Mouse (Mus musculus): Measurements from ENCODE around the gene Eddm3b.
"Not testable (repeated sequence)": the region's sequence is repeated elsewhere in the genome, so short reads cannot be mapped to it uniquely, and the experiment has no call there.

Gene Eddm3b

DNA sequence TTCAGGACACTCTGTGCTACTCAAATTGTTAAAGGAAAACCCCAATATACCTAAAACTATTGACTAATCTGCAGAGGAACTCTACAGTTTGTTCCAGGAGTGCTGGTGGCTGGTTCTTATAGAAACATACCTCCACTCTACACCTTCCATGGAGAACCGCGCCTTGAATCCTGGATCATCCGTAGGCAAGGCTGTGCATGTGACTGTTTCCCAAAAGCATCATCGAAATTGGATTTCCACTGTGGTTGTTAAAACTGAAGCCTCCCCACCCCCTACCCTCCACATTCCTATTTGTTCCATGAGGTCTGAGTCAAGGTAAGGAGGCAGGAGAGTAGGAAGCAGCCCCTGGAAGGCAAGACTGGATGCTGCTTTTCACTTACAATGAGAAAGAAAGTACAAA, 30.2 kb downstream of the Eddm3b start:
- DNase-seq = no peak

DNA sequence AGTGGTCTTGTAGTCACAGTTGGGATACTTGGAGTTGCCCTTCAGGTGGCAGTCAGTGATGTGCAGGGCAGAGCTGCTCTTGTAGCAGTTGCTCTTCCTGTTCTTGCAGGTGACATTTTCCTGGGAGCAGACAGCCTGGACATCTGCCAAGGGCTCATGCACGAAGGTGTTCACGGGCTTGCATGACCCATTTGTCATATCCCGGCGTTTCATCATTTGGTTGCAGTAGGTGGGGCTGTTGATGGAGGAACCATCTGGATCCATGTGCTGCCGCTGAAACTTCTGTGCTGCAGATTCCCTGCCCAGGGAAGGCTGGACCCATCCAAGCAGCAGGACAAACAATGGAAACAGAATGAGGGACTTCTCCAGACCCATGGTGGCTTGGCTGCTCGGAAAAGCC, 31.3 kb downstream of the Eddm3b start:
- peak; percentile 20 to 55 for DNase-seq

DNA sequence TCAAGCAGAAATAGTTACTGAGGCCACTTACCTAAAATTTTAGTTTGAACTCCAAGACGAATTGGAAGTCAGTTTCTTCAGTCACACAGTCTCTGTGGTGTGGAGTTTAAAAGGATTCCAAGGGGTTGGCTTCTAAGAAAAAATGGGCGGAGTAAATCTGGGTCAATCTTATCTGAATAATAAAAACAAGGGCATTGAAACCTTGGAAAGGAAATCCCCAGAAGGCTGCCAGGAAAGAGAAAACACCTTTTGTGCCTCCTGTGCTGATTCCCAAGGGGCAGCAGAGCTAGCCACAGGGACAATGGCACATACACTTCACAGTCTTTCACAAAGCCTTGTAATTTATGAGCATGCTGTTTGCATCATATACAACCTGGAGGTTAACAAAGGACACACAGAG, 32.5 kb downstream of the Eddm3b start, which contains the start of gene Rnase1:
Rnase1 (minus strand) TSS at position 101 of the 400 bp plus-strand sequence.
- DNase-seq = no peak

DNA sequence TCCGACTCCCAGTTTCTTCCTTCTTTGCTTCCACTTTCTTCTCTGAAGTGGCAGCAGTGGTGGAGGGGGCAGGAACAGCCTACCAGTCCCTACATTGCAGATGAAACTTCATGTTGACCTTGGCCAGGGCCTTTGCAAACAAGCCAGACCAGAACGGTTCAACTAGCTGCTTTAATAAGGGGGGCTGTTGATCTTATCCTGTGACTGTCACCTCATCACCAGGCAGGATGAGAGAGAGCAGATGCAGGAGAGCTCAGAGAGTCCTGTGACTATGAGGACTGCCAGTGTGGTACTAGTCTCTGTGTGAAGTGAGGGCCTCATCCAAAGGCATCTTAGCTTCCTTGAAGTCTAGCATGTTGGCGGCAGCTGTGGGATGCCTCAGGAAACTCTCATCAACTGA, 33.8 kb downstream of the Eddm3b start:
- DNase-seq = no peak

DNA sequence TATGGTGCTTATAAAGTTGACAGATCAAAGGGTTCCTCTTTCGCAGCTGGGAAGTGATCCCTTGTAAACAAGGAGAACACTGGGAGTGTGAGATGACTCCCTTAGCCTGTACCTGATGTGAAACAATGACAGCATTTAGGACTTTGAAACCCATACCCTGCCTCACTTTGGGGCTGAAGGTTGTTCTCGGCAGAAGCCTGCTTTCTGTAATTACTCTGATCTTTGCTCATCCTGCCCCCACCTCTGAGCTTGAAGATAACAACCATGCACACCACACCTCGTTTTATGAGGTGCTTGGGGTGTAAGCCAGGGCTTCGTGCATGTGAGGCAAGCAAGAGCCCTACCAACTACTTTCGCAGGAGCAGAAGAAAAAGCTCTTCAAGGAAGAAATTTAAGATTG, 34.9 kb downstream of the Eddm3b start:
- no peak for DNase-seq

DNA sequence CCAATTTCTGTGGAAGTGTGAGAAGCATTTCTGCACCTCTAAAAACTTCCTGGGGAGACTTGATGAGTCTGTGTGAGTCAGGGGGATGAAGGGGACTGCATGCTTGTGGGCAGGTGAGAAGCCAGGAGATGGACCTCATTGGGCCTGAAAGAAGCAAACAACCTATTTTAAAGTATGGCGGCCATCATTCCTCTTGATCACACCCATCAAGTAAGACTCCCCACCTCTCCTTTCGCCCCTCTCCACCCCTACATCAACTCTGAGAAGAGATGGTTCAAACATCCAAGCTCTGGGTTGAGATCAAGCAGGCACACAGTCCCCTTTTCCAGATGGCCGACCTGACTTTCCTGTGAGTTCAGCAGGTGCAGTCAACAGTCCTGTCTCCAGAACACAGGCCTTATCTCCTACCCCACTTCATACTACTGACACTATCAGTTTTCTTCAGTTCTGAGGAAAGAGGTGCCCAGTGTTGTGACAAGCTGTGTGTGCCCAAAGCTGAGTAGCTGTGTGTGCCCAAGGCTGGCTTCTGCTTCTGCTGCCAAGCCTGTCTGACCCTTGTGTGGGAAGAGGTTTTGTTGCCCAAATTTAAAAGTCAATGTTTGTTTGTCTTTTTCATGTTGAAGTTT, 36.1 kb downstream of the Eddm3b start:
- no peak for DNase-seq

DNA sequence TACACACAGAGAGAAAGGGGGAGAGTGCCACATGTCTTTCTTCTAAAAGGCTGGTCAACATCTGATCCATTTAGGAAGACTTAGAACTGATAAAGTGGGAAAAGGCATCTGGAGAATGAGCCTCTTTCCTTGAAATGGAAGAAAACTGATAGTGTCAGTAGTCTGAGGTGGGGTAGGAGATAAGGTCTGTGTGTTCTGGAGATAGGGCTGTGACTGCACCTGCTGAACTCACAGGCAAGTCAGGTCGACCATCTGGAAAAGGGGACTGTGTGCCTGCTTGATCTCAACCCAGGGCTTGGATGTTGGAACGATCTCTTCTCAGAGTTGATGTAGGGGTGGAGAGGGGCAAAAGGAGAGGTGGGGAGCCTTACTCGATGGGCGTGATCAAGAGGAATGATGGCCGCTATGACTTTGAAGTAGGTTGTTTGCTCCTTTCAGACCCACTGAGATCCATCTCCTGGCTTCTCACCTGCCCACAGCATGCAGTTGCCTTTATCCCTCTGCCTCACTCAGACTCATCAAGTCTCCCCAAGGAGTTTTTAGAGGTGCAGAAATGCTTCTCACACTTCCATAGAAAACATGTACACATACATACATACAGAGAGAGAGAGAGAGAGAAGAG, 38.1 kb downstream of the Eddm3b start:
- DNase-seq = no peak

DNA sequence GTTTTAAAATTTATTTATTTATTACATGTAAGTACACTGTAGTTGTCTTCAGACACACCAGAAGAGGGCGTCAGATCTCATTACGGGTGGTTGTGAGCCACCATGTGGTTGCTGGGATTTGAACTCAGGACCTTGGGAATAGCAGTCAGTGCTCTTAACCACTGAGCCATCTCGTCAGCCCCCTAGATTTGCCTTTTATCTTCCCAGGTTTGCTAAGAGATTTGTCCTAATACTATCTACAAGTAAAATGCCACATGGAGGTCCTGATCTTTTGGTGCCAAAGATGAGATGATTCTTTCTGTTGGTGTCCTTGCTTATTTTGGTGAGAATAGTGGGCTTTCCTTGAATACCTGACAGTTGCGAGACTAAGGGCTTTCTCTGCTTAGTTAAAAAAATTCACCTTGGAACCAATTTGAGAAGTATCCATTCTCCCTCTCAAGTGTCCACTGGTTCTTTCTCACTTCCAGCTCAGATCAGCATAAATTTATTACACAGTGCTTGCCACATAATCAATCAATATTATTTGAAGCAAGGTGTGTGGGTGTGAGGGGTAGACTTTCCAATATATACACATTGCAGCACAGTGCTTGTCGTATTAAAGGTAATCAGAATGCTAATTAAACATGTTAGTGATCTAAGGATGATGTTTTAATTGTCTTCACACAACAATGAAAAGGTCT, 42.0 kb downstream of the Eddm3b start:
- no peak for DNase-seq

DNA sequence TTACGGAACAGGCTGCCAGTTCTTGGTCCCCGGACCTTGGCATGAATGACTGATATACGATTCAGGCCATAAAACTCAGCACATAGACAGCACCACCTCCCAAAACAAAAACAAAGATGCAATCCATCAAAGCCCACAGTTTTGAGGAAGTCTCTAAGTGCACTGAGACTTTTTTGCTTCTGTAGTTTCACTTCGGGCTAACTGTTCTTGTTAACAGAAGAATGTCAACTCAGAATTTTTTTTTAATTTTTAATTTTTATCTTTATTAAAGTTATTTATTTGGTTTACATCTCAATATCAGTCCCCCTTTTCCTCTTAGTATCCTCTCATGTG, 42.5 kb downstream of the Eddm3b start:
- DNase-seq = no peak

DNA sequence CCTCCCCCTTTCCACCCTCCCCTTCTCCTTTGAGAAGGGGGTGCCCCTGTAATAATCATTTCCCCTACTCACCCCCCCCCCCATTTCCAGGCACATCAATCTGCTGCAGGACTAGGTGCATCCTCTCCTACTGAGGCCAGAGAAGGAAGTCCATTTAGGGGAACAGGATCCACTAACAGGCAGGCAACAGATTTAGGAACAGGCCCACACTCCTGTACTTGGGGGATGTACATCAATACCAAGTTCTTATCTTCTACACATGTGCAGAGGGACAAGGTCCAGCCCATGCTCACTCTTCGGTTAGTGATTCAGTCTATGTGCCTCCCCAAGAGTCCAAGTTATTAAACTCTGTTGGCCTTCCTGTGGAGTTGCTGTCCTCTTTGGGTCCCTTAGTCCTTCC, 42.8 kb downstream of the Eddm3b start:
- DNase-seq = no peak

DNA sequence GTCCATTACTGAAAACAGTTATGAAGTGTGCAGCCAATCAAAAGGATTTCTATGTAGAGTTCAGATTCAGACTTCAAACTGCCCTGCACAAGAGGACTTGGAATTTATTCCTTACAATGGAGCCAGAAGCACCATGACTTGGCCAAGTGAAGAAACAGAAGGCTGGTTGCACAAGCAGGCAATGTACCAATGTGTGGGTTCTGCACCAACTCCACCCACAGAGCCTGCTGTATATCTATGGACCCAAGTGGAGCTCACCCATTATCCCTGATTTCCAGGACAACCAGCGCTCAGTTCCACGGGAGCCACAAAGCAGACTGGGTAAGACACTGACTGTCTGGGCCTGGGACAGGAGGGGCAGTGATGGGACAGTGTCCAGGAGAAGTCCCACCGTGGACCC, 47.8 kb downstream of the Eddm3b start, which contains the start of gene Rnase2b:
Rnase2b (plus strand) TSS at position 285 of the 400 bp plus-strand sequence.
- not testable (repeated sequence) for DNase-seq

DNA sequence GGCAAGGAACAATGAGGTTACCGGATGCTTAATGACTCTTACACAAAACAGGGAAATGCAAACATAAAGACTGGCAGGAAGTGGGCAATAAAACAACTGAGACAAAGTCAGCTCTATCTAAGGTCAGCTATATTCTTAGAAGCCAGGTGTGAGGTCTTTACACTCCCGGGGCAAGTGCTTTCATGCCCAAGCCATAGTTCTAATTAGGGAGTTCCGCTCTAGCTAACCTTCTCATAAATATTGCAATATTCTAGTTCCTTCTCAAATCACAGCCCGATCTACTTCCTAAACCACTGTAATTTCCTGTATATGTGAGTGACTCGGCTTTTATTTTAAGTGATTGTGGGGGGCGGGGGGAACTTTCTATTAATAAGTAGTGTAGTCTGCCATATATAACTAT, 49.1 kb downstream of the Eddm3b start:
- DNase-seq = not testable (repeated sequence)

DNA sequence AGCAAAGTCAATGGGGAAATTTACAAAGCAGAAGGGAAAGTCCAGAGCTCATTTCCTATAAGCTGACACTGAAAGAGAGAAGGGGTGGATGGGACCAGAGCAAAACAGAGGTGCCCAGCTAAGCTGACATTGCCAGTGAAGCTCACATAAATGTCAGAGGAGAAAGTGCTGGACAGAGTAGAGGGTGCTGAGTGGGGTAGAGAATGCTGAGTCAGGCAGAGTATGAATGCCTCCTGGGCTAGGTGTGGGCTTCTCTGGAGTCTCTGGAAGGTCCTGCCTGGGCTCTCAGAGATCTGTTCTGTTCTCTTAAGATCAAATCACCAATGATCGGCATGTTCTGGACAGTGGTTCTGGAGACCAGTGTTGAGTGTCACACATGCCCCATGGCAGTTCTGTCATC, 51.2 kb downstream of the Eddm3b start:
- no peak for DNase-seq

DNA sequence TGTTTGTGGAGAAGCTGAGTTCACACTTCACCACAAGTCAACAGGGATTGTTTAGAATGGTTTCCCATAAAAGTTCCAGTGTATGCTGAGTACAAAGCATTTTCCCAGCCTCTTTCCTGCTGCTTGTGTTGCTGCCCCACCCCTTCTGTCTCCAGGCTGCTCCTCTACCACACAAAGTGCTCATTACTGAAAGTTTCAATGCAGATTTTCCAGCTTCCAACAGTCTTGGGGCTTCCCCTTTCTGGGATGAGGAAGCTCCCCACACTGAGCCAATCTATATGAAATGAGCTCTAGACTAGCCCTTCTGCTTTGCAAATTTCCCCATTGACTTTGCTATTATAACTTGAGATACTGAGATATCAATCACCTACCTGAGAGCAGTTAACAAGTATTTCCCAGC, 51.8 kb downstream of the Eddm3b start:
- DNase-seq = no peak

Data from cerebellum, postnatal 14 days (tissue).